Mouse (Mus musculus) heart, embryonic 13.5 days (tissue): ENCODE data around the gene Epb41l4b. TPM values are rescaled to one million over a fixed set of nuclear protein-coding genes. Genes with fewer than 3 reads are reported as not detected.

Experiments
- ATAC-seq: fragments of 200-750 bp; cut with Nextera tagmentation; 2 replicates; pipeline ENCODE4 v1.8.0; 2017; ENCODE audit warnings: moderate TSS enrichment; ENCODE audit not compliant: insufficient number of reproducible peaks, low FRiP score, low TSS enrichment; ENCODE audit errors: extremely low read depth
- H3K27ac ChIP-seq: fragments of 300-500 bp; sonication (generic); replicated peaks from 2 replicates; pipeline ENCODE4 v1.5.1; 2015; ENCODE audit warnings: moderate library complexity, mild to moderate bottlenecking, inconsistent platforms
- H3K27me3 ChIP-seq: fragments of 300-500 bp; sonication (generic); replicated peaks from 2 replicates; pipeline ENCODE4 v1.6.1; 2015; ENCODE audit warnings: mild to moderate bottlenecking, inconsistent platforms
- H3K36me3 ChIP-seq: fragments of 300-500 bp; sonication (generic); 2 replicates; pipeline ENCODE4 v1.6.1; 2015; ENCODE audit warnings: mild to moderate bottlenecking, inconsistent platforms
- H3K4me1 ChIP-seq: fragments of 300-500 bp; sonication (generic); 2 replicates; pipeline ENCODE4 v1.6.1; 2015; ENCODE audit warnings: inconsistent platforms
- H3K4me2 ChIP-seq: fragments of 300-500 bp; sonication (generic); 2 replicates; pipeline ENCODE4 v1.6.1; 2015; ENCODE audit warnings: inconsistent platforms, mild to moderate bottlenecking, moderate library complexity
- H3K4me3 ChIP-seq: fragments of 300-500 bp; sonication (generic); 2 replicates; pipeline ENCODE4 v1.5.1; 2015; ENCODE audit warnings: moderate library complexity, mild to moderate bottlenecking, inconsistent platforms
- H3K9ac ChIP-seq: fragments of 300-500 bp; sonication (generic); 2 replicates; pipeline ENCODE4 v1.6.1; 2015; ENCODE audit warnings: inconsistent platforms, mild to moderate bottlenecking, moderate library complexity
- H3K9me3 ChIP-seq: fragments of 300-500 bp; sonication (generic); 2 replicates; pipeline ENCODE4 v1.6.1; 2016; ENCODE audit warnings: inconsistent platforms
- WGBS: fragments of 180-500 bp; shearing (Covaris S2); methylation state at CpG from one replicate; pipeline ENCODE4 v1.1.7; 2015; ENCODE audit warnings: mixed read lengths; 5-methylcytosine and 5-hydroxymethylcytosine counted together
- polyA plus RNA-seq: library from polyadenylated mRNA; unstranded; fragments of >200 nt; fragmentation: Nextera tagmentation; extraction: Ambion mirVana; gene quantifications from 2 replicates; pipeline ENCODE4 v1.2.1, GENCODE M21; 2015

Epb41l4b gene
- polyA plus RNA-seq, 1 experiment from 2014 or later = 0.64 TPM

- Histone ChIP-seq H3K27me3 (peaks cover 8% of the 10 kb centered on the region), H3K4me1 (no peaks in the 10 kb centered on the region), H3K36me3 (no peaks in the 10 kb centered on the region), H3K9me3 (no peaks in the 10 kb centered on the region), H3K4me2 (no peak overlapping the region), H3K9ac (no peak overlapping the region), H3K4me3 (no peak overlapping the region), H3K27ac (no peak overlapping the region)
- WGBS = 85% methylated on average over 8 of the region's 8 CpGs
- no peak for ATAC-seq
Measured at GRCm38 (mm10) chr4:57003886-57004285, 139.4 kb downstream of the Epb41l4b start.

- no peaks in the 10 kb centered on the region for H3K36me3 ChIP-seq
- H3K4me3 ChIP-seq = no peak overlapping the region
- H3K9me3 ChIP-seq = no peaks in the 10 kb centered on the region
- no peak overlapping the region for H3K4me2 ChIP-seq
- H3K9ac ChIP-seq = no peak overlapping the region
- H3K4me1 ChIP-seq = no peaks in the 10 kb centered on the region
- no peak for ATAC-seq
- H3K27me3 ChIP-seq = 0 out of 2 replicates have a peak, but pooled peaks cover 3% of the 10 kb centered on the region
- 64% methylated on average over 3 of the region's 3 CpGs for WGBS
- H3K27ac ChIP-seq = no peak overlapping the region
Measured at GRCm38 (mm10) chr4:57002751-57003150, 140.5 kb downstream of the Epb41l4b start.

- Histone ChIP-seq H3K27ac (no peak overlapping the region), H3K9ac (no peak overlapping the region), H3K36me3 (no peaks in the 10 kb centered on the region), H3K4me2 (no peak overlapping the region), H3K4me3 (no peak overlapping the region), H3K9me3 (no peaks in the 10 kb centered on the region; the same call in 1 of the 2 replicates), H3K4me1 (no peaks in the 10 kb centered on the region), H3K27me3 (0 out of 2 replicates have a peak, but pooled peaks cover 3% of the 10 kb centered on the region)
- WGBS = 82% methylated on average over 2 of the region's 2 CpGs
- no peak for ATAC-seq
Measured at GRCm38 (mm10) chr4:57001437-57001836, 141.8 kb downstream of the Epb41l4b start.

GRCm38 (mm10) chr4:56993331-56993730, 149.9 kb downstream of the Epb41l4b start:
- Histone ChIP-seq H3K36me3 (no peaks in the 10 kb centered on the region), H3K27ac (no peak overlapping the region), H3K9ac (no peak overlapping the region), H3K4me1 (peaks cover 9% of the 10 kb centered on the region), H3K4me3 (no peak overlapping the region), H3K4me2 (no peak overlapping the region), H3K9me3 (peaks cover 6% of the 10 kb centered on the region), H3K27me3 (peaks cover 48% of the 10 kb centered on the region)
- 74% methylated on average over 7 of the region's 7 CpGs for WGBS
- ATAC-seq = no peak

- peaks cover 9% of the 10 kb centered on the region for H3K4me1 ChIP-seq
- H3K27me3 ChIP-seq = peaks cover 60% of the 10 kb centered on the region
- peaks cover 8% of the 10 kb centered on the region for H3K9me3 ChIP-seq
- no peak overlapping the region for H3K4me3 ChIP-seq
- H3K36me3 ChIP-seq = no peaks in the 10 kb centered on the region
- 56% methylated on average over 2 of the region's 2 CpGs for WGBS
- H3K27ac ChIP-seq = no peak overlapping the region
- H3K9ac ChIP-seq = no peak overlapping the region
- no peak for ATAC-seq
- no peak overlapping the region for H3K4me2 ChIP-seq
Measured at GRCm38 (mm10) chr4:56991951-56992350, 151.3 kb downstream of the Epb41l4b start.

GRCm38 (mm10) chr4:56990215-56990584, 153.0 kb downstream of the Epb41l4b start, which contains the start of gene Frrs1l:
TSS of gene Frrs1l (minus strand) at chr4:56990391.
- H3K36me3 ChIP-seq = no peaks in the 10 kb centered on the region
- no peak within 1 kb of the TSS for H3K27ac ChIP-seq
- peaks cover 9% of the 10 kb centered on the region for H3K4me1 ChIP-seq
- H3K4me3 ChIP-seq = peak within 1 kb of the TSS; percentile 68
- 1% methylated on average over 37 of the region's 44 CpGs for WGBS
- no peak for ATAC-seq
- peak within 1 kb of the TSS; percentile 99 for H3K4me2 ChIP-seq
- peak within 1 kb of the TSS; percentile 81 for H3K9ac ChIP-seq
- H3K27me3 ChIP-seq = peaks cover 63% of the 10 kb centered on the region
- peaks cover 8% of the 10 kb centered on the region for H3K9me3 ChIP-seq

GRCm38 (mm10) chr4:56989431-56990214, 153.6 kb downstream of the Epb41l4b start:
- peaks cover 8% of the 10 kb centered on the region for H3K9me3 ChIP-seq
- peak overlapping the region; percentile 99 for H3K4me2 ChIP-seq
- H3K36me3 ChIP-seq = no peaks in the 10 kb centered on the region
- peaks cover 9% of the 10 kb centered on the region for H3K4me1 ChIP-seq
- WGBS = 3% methylated on average over 45 of the region's 45 CpGs
- peak overlapping the region; percentile 81 for H3K9ac ChIP-seq
- H3K4me3 ChIP-seq = peak overlapping the region; percentile 68
- peaks cover 63% of the 10 kb centered on the region for H3K27me3 ChIP-seq
- no peak overlapping the region for H3K27ac ChIP-seq
- ATAC-seq = no peak

- Histone ChIP-seq H3K9me3 (no peaks in the 10 kb centered on the region), H3K4me1 (peaks cover 12% of the 10 kb centered on the region), H3K4me3 (no peak overlapping the region), H3K4me2 (no peak overlapping the region), H3K36me3 (no peaks in the 10 kb centered on the region), H3K27ac (no peak overlapping the region), H3K9ac (no peak overlapping the region), H3K27me3 (no peaks in the 10 kb centered on the region)
- no peak for ATAC-seq
- 46% methylated on average over 7 of the region's 7 CpGs for WGBS
Measured at GRCm38 (mm10) chr4:56965586-56966179, 177.6 kb downstream of the Epb41l4b start.

- Histone ChIP-seq H3K4me3 (no peak overlapping the region), H3K9ac (no peak overlapping the region), H3K9me3 (no peaks in the 10 kb centered on the region), H3K36me3 (no peaks in the 10 kb centered on the region), H3K27me3 (no peaks in the 10 kb centered on the region), H3K4me1 (peaks cover 12% of the 10 kb centered on the region), H3K27ac (no peak overlapping the region), H3K4me2 (no peak overlapping the region)
- WGBS = 84% methylated on average over 6 of the region's 6 CpGs
- ATAC-seq = no peak
Measured at GRCm38 (mm10) chr4:56963687-56964086, 179.6 kb downstream of the Epb41l4b start.

GRCm38 (mm10) chr4:56961320-56961925, 181.8 kb downstream of the Epb41l4b start:
- H3K4me1 ChIP-seq = peaks cover 21% of the 10 kb centered on the region
- H3K27ac ChIP-seq = 0 out of 2 replicates have a peak overlapping the region, but pooled peaks have one; percentile 28
- H3K4me3 ChIP-seq = no peak overlapping the region
- no peaks in the 10 kb centered on the region for H3K27me3 ChIP-seq
- H3K36me3 ChIP-seq = no peaks in the 10 kb centered on the region
- no peak overlapping the region for H3K4me2 ChIP-seq
- no peak for ATAC-seq
- no peaks in the 10 kb centered on the region for H3K9me3 ChIP-seq
- no peak overlapping the region for H3K9ac ChIP-seq
- 50% methylated on average over 12 of the region's 12 CpGs for WGBS

- H3K9me3 ChIP-seq = no peaks in the 10 kb centered on the region
- no peaks in the 10 kb centered on the region for H3K27me3 ChIP-seq
- WGBS = 33% methylated on average over 9 of the region's 9 CpGs
- H3K4me1 ChIP-seq = peaks cover 25% of the 10 kb centered on the region
- peak overlapping the region; percentile 18; the same call in 1 of the 2 replicates for H3K4me2 ChIP-seq
- H3K9ac ChIP-seq = no peak overlapping the region
- no peaks in the 10 kb centered on the region for H3K36me3 ChIP-seq
- no peak overlapping the region for H3K27ac ChIP-seq
- H3K4me3 ChIP-seq = no peak overlapping the region
- no peak for ATAC-seq
Measured at GRCm38 (mm10) chr4:56957518-56957917, 185.7 kb downstream of the Epb41l4b start.
